Mouse (Mus musculus) cerebellum, adult 2 months (tissue): ENCODE measurements around the gene Creld1.

Experiments used
- CTCF ChIP-seq: fragments of 200-500 bp; IDR thresholded peaks from 2 replicates; pipeline ENCODE4 v1.5.1; 2011; ENCODE audit warnings: low read depth, mild to moderate bottlenecking, control low read depth, low read length, moderate library complexity, borderline replicate concordance; ENCODE audit not compliant: insufficient read depth
- POLR2A ChIP-seq: fragments of 200-500 bp; IDR thresholded peaks from 2 replicates; pipeline ENCODE4 v1.6.1; 2011; ENCODE audit warnings: low read length, control low read depth, borderline replicate concordance; ENCODE audit not compliant: insufficient read depth

- TF ChIP-seq CTCF (no peak), POLR2A (peak; percentile 74; the same call in 1 of the 2 replicates)
Observed at GRCm38 (mm10) chr6:113442442-113443090, 40.5 kb upstream of the Creld1 start, which contains the start of gene Jagn1.
